Mouse (Mus musculus): ENCODE measurements around the gene Dcun1d1. TPM values are rescaled to one million over a fixed set of nuclear protein-coding genes. Genes with fewer than 3 reads are reported as not detected.

The Dcun1d1 gene
- 80.5 and 82.6 TPM in 2 replicates for polyA plus RNA-seq (2016; fragmentation: Nextera tagmentation; extraction: Ambion mirVana)

- no peaks in the 10 kb centered on the region for H3K27me3 ChIP-seq (replicated peaks)
- H3K9me3 ChIP-seq (replicated peaks) = no peaks in the 10 kb centered on the region
- H3K4me2 ChIP-seq = no peak within 1 kb of the TSS
- H3K27ac ChIP-seq (ENCODE audit: poor library complexity, severe bottlenecking) = no peak within 1 kb of the TSS
- no peak within 1 kb of the TSS for H3K9ac ChIP-seq
- no peak within 1 kb of the TSS for H3K4me3 ChIP-seq
- WGBS = 90% methylated on average over 6 of the region's 6 CpGs
- no peak for ATAC-seq (ENCODE audit: insufficient number of reproducible peaks, low FRiP score)
- H3K4me1 ChIP-seq (replicated peaks) = peaks cover 11% of the 10 kb centered on the region; the same call in 1 of the 2 replicates
- H3K36me3 ChIP-seq = peaks cover 5% of the 10 kb centered on the region; the same call in 1 of the 2 replicates
Measured at GRCm38 (mm10) chr3:35937345-35937744, at the start of gene Dcun1d1. Gene Dcun1d1 (minus strand): TSS chr3:35937445.

- Histone ChIP-seq H3K36me3 (peaks cover 69% of the 10 kb centered on the region), H3K27ac (ENCODE audit: poor library complexity, severe bottlenecking) (0 out of 2 replicates have a peak overlapping the region, but pooled peaks have one; percentile 18)
Measured at GRCm38 (mm10) chr3:35986266-35986665, 49.0 kb upstream of the Dcun1d1 start.

GRCm38 (mm10) chr3:35973551-35973950 is 36.3 kb upstream of the Dcun1d1 start:
- no peak overlapping the region for H3K9ac ChIP-seq
- H3K36me3 ChIP-seq = peaks cover 48% of the 10 kb centered on the region
- H3K9me3 ChIP-seq (replicated peaks) = no peaks in the 10 kb centered on the region
- no peak for ATAC-seq (ENCODE audit: insufficient number of reproducible peaks, low FRiP score)
- no peak overlapping the region for H3K4me2 ChIP-seq
- no peak overlapping the region for H3K4me3 ChIP-seq
- no peak overlapping the region for H3K27ac ChIP-seq (ENCODE audit: poor library complexity, severe bottlenecking)
- H3K27me3 ChIP-seq (replicated peaks) = no peaks in the 10 kb centered on the region
- WGBS = 65% methylated on average over 7 of the region's 7 CpGs
- H3K4me1 ChIP-seq (replicated peaks) = 0 out of 2 replicates have a peak, but pooled peaks cover 2% of the 10 kb centered on the region

More at GRCm38 (mm10) chr3:35986266-35986665, 49.0 kb upstream of the Dcun1d1 start:
- H3K27me3 ChIP-seq (replicated peaks) = no peaks in the 10 kb centered on the region
- 57% methylated on average over 6 of the region's 6 CpGs for WGBS
- H3K4me2 ChIP-seq = no peak overlapping the region
- H3K9ac ChIP-seq = no peak overlapping the region
- H3K9me3 ChIP-seq (replicated peaks) = no peaks in the 10 kb centered on the region
- 0 out of 2 replicates have a peak, but pooled peaks cover 2% of the 10 kb centered on the region for H3K4me1 ChIP-seq (replicated peaks)
- no peak for ATAC-seq (ENCODE audit: insufficient number of reproducible peaks, low FRiP score)
- H3K4me3 ChIP-seq = no peak overlapping the region

GRCm38 (mm10) chr3:35972985-35973384 is 35.7 kb upstream of the Dcun1d1 start:
- Histone ChIP-seq H3K4me3 (no peak overlapping the region), H3K4me1 (replicated peaks) (0 out of 2 replicates have a peak, but pooled peaks cover 2% of the 10 kb centered on the region), H3K4me2 (no peak overlapping the region), H3K9ac (no peak overlapping the region), H3K9me3 (replicated peaks) (no peaks in the 10 kb centered on the region), H3K36me3 (peaks cover 48% of the 10 kb centered on the region), H3K27me3 (replicated peaks) (no peaks in the 10 kb centered on the region), H3K27ac (ENCODE audit: poor library complexity, severe bottlenecking) (no peak overlapping the region)
- WGBS = 77% methylated on average over 4 of the region's 4 CpGs
- ATAC-seq (ENCODE audit: insufficient number of reproducible peaks, low FRiP score) = no peak

GRCm38 (mm10) chr3:35971149-35971548 is 33.9 kb upstream of the Dcun1d1 start:
- H3K4me3 ChIP-seq = no peak overlapping the region
- H3K27me3 ChIP-seq (replicated peaks) = no peaks in the 10 kb centered on the region
- H3K9me3 ChIP-seq (replicated peaks) = no peaks in the 10 kb centered on the region
- H3K4me2 ChIP-seq = no peak overlapping the region
- no peak for ATAC-seq (ENCODE audit: insufficient number of reproducible peaks, low FRiP score)
- H3K36me3 ChIP-seq = peaks cover 47% of the 10 kb centered on the region
- 88% methylated on average over 12 of the region's 12 CpGs for WGBS
- H3K27ac ChIP-seq (ENCODE audit: poor library complexity, severe bottlenecking) = no peak overlapping the region
- 0 out of 2 replicates have a peak, but pooled peaks cover 2% of the 10 kb centered on the region for H3K4me1 ChIP-seq (replicated peaks)
- no peak overlapping the region for H3K9ac ChIP-seq

GRCm38 (mm10) chr3:35970441-35970840 is 33.2 kb upstream of the Dcun1d1 start:
- Histone ChIP-seq H3K9ac (no peak overlapping the region), H3K4me2 (no peak overlapping the region), H3K27ac (ENCODE audit: poor library complexity, severe bottlenecking) (no peak overlapping the region), H3K27me3 (replicated peaks) (no peaks in the 10 kb centered on the region), H3K4me1 (replicated peaks) (0 out of 2 replicates have a peak, but pooled peaks cover 2% of the 10 kb centered on the region), H3K9me3 (replicated peaks) (no peaks in the 10 kb centered on the region), H3K4me3 (no peak overlapping the region), H3K36me3 (peaks cover 41% of the 10 kb centered on the region)
- WGBS = 88% methylated on average over 4 of the region's 4 CpGs
- ATAC-seq (ENCODE audit: insufficient number of reproducible peaks, low FRiP score) = no peak

- ATAC-seq (ENCODE audit: insufficient number of reproducible peaks, low FRiP score) = no peak
- no peak overlapping the region for H3K4me3 ChIP-seq
- no peaks in the 10 kb centered on the region for H3K4me1 ChIP-seq (replicated peaks)
- no peak overlapping the region for H3K4me2 ChIP-seq
- H3K9me3 ChIP-seq (replicated peaks) = no peaks in the 10 kb centered on the region
- WGBS = 89% methylated on average over 8 of the region's 8 CpGs
- peaks cover 39% of the 10 kb centered on the region for H3K36me3 ChIP-seq
- H3K27ac ChIP-seq (ENCODE audit: poor library complexity, severe bottlenecking) = no peak overlapping the region
- no peaks in the 10 kb centered on the region for H3K27me3 ChIP-seq (replicated peaks)
- H3K9ac ChIP-seq = no peak overlapping the region
Measured at GRCm38 (mm10) chr3:35967366-35967921, 30.2 kb upstream of the Dcun1d1 start.

GRCm38 (mm10) chr3:35966493-35966892 is 29.2 kb upstream of the Dcun1d1 start:
- H3K36me3 ChIP-seq = peaks cover 39% of the 10 kb centered on the region

GRCm38 (mm10) chr3:35964928-35965327 is 27.7 kb upstream of the Dcun1d1 start:
- ATAC-seq (ENCODE audit: insufficient number of reproducible peaks, low FRiP score) = no peak
- no peak overlapping the region for H3K4me2 ChIP-seq
- no peaks in the 10 kb centered on the region for H3K27me3 ChIP-seq (replicated peaks)
- WGBS = 54% methylated on average over 4 of the region's 4 CpGs
- H3K4me3 ChIP-seq = no peak overlapping the region
- H3K36me3 ChIP-seq = peaks cover 49% of the 10 kb centered on the region
- no peak overlapping the region for H3K27ac ChIP-seq (ENCODE audit: poor library complexity, severe bottlenecking)
- H3K9me3 ChIP-seq (replicated peaks) = no peaks in the 10 kb centered on the region
- H3K4me1 ChIP-seq (replicated peaks) = no peaks in the 10 kb centered on the region
- H3K9ac ChIP-seq = no peak overlapping the region

More at GRCm38 (mm10) chr3:35966493-35966892, 29.2 kb upstream of the Dcun1d1 start:
- ATAC-seq (ENCODE audit: insufficient number of reproducible peaks, low FRiP score) = no peak
- H3K27ac ChIP-seq (ENCODE audit: poor library complexity, severe bottlenecking) = no peak overlapping the region
- 81% methylated on average over 2 of the region's 2 CpGs for WGBS
- no peak overlapping the region for H3K4me2 ChIP-seq
- H3K4me3 ChIP-seq = no peak overlapping the region
- no peaks in the 10 kb centered on the region for H3K9me3 ChIP-seq (replicated peaks)
- H3K27me3 ChIP-seq (replicated peaks) = no peaks in the 10 kb centered on the region
- H3K9ac ChIP-seq = no peak overlapping the region
- no peaks in the 10 kb centered on the region for H3K4me1 ChIP-seq (replicated peaks)

- H3K9ac ChIP-seq = no peak overlapping the region
- ATAC-seq (ENCODE audit: insufficient number of reproducible peaks, low FRiP score) = no peak
- no peak overlapping the region for H3K4me2 ChIP-seq
- no peak overlapping the region for H3K4me3 ChIP-seq
- H3K36me3 ChIP-seq = peaks cover 51% of the 10 kb centered on the region
- no peaks in the 10 kb centered on the region for H3K9me3 ChIP-seq (replicated peaks)
- no peaks in the 10 kb centered on the region for H3K27me3 ChIP-seq (replicated peaks)
- no peak overlapping the region for H3K27ac ChIP-seq (ENCODE audit: poor library complexity, severe bottlenecking)
- H3K4me1 ChIP-seq (replicated peaks) = no peaks in the 10 kb centered on the region
- WGBS = 88% methylated on average over 5 of the region's 5 CpGs
Measured at GRCm38 (mm10) chr3:35963921-35964320, 26.7 kb upstream of the Dcun1d1 start.

- peaks cover 55% of the 10 kb centered on the region for H3K36me3 ChIP-seq
Measured at GRCm38 (mm10) chr3:35963401-35963800, 26.2 kb upstream of the Dcun1d1 start.

GRCm38 (mm10) chr3:35962967-35963366 is 25.7 kb upstream of the Dcun1d1 start:
- H3K4me2 ChIP-seq = no peak overlapping the region
- no peaks in the 10 kb centered on the region for H3K4me1 ChIP-seq (replicated peaks)
- no peaks in the 10 kb centered on the region for H3K9me3 ChIP-seq (replicated peaks)
- whole genome bisulfite sequencing = 90% methylated on average over 5 of the region's 5 CpGs
- no peaks in the 10 kb centered on the region for H3K27me3 ChIP-seq (replicated peaks)
- H3K36me3 ChIP-seq = peaks cover 60% of the 10 kb centered on the region
- no peak overlapping the region for H3K27ac ChIP-seq (ENCODE audit: poor library complexity, severe bottlenecking)
- H3K4me3 ChIP-seq = no peak overlapping the region
- no peak for ATAC-seq (ENCODE audit: insufficient number of reproducible peaks, low FRiP score)
- H3K9ac ChIP-seq = no peak overlapping the region

More at GRCm38 (mm10) chr3:35963401-35963800, 26.2 kb upstream of the Dcun1d1 start:
- Histone ChIP-seq H3K27me3 (replicated peaks) (no peaks in the 10 kb centered on the region), H3K9me3 (replicated peaks) (no peaks in the 10 kb centered on the region), H3K27ac (ENCODE audit: poor library complexity, severe bottlenecking) (no peak overlapping the region), H3K4me2 (no peak overlapping the region), H3K9ac (no peak overlapping the region), H3K4me3 (no peak overlapping the region), H3K4me1 (replicated peaks) (no peaks in the 10 kb centered on the region)
- WGBS = 80% methylated on average over 4 of the region's 4 CpGs
- ATAC-seq (ENCODE audit: insufficient number of reproducible peaks, low FRiP score) = no peak

Data from heart, embryonic 12.5 days (tissue).